ENCODE assay signal across 37 mouse cellular contexts in genomic region chr5:65482996-65483395, GRCm38 (mm10). TPM values are rescaled to one million over a fixed set of nuclear protein-coding genes. Genes with fewer than 3 reads are reported as not detected.
"Had no signal": no experiment of that assay in that cellular context is flagged by ENCODE, and none has a peak within 500 bp of the region (broad histone marks: within the 10 kb centered on the region; RNA-seq: fewer than 3 reads in every experiment).

No protein-coding gene starts in this region.

- DNase-seq: cerebellum, adult 2 months; cerebellum, adult 8-10 months; cerebellum, adult 9-10 months; cerebellum, adult 9-11 months; cerebellum, postnatal 10 days; cerebellum, postnatal 14 days; cerebellum, postnatal 25 days; cerebellum, postnatal 36 days; embryo, embryonic 11 days; forebrain, postnatal 0 days; gastrocnemius, adult 2 months; gastrocnemius, postnatal 10 days; gastrocnemius, postnatal 14 days; gastrocnemius, postnatal 25 days; gastrocnemius, postnatal 36 days; heart, adult 18-20 months; heart, adult 2 months had no signal

- H3K4me3 ChIP-seq: embryonic facial prominence, embryonic 10.5 days; embryonic facial prominence, embryonic 12.5 days; embryonic facial prominence, embryonic 13.5 days; embryonic facial prominence, embryonic 15.5 days; erythroblast, embryonic 14.5 days; forebrain, embryonic 10.5 days; forebrain, embryonic 12.5 days; forebrain, embryonic 13.5 days; forebrain, embryonic 15.5 days; gastrocnemius, adult 2 months; heart, adult 2 months had no signal

- H3K27me3 ChIP-seq: embryonic facial prominence, embryonic 12.5 days; embryonic facial prominence, embryonic 13.5 days; embryonic facial prominence, embryonic 15.5 days; forebrain, embryonic 12.5 days; forebrain, embryonic 13.5 days; forebrain, embryonic 15.5 days had no signal

- ATAC-seq: forebrain, embryonic 13.5 days; forebrain, embryonic 14.5 days; forebrain, embryonic 15.5 days; forebrain, embryonic 16.5 days; forebrain, postnatal 0 days had no signal

- H3K4me1 ChIP-seq: embryonic facial prominence, embryonic 13.5 days; forebrain, embryonic 12.5 days; forebrain, embryonic 13.5 days; forebrain, embryonic 15.5 days had no signal

- H3K9me3 ChIP-seq: embryonic facial prominence, embryonic 10.5 days; embryonic facial prominence, embryonic 12.5 days; embryonic facial prominence, embryonic 13.5 days; embryonic facial prominence, embryonic 15.5 days; forebrain, embryonic 10.5 days; forebrain, embryonic 12.5 days; forebrain, embryonic 13.5 days; forebrain, embryonic 15.5 days had no signal

- H3K36me3 ChIP-seq: embryonic facial prominence, embryonic 10.5 days; embryonic facial prominence, embryonic 12.5 days; embryonic facial prominence, embryonic 13.5 days; embryonic facial prominence, embryonic 15.5 days; forebrain, embryonic 10.5 days; forebrain, embryonic 12.5 days; forebrain, embryonic 15.5 days had no signal

RNA-seq across cellular contexts. Expression of gene Gm43552, which starts 9.6 kb away (rescaled TPM):
- total RNA-seq: common myeloid progenitor, adult 5-6 weeks; forebrain, postnatal 0 days; gastrocnemius, adult 18-20 months; gastrocnemius, adult 2 months; gastrocnemius, postnatal 36 days; granulocyte monocyte progenitor cell, adult 5-6 weeks; heart, adult 2 months had no signal
- polyA plus RNA-seq: cerebellum, adult 2 months; cortical plate, adult 2 months; embryonic facial prominence, embryonic 10.5 days; embryonic facial prominence, embryonic 11.5 days; embryonic facial prominence, embryonic 12.5 days; embryonic facial prominence, embryonic 13.5 days; embryonic facial prominence, embryonic 14.5 days; erythroblast, embryonic 14.5 days; forebrain, embryonic 10.5 days; forebrain, embryonic 11.5 days; forebrain, embryonic 12.5 days; forebrain, embryonic 13.5 days; forebrain, embryonic 14.5 days; forebrain, embryonic 15.5 days; forebrain, embryonic 16.5 days; forebrain, postnatal 0 days; frontal cortex, adult 2 months; gonadal fat pad, adult 2 months; heart, adult 2 months had no signal
